Mouse (Mus musculus) right cerebral cortex, adult 18-20 months (tissue): ENCODE results near the gene Fyco1.
A peak's percentile ranks its signal among the peaks of the same experiment; 100 is the strongest.
"Not testable (repeated sequence)": the region's sequence is repeated elsewhere in the genome, so short reads cannot be mapped to it uniquely, and the experiment has no call there.

Experiments used
- DNase-seq: peaks from one replicate; pipeline ENCODE4 v3.0.0; 2022; ENCODE audit warnings: mixed read lengths

Fyco1 gene

DNA sequence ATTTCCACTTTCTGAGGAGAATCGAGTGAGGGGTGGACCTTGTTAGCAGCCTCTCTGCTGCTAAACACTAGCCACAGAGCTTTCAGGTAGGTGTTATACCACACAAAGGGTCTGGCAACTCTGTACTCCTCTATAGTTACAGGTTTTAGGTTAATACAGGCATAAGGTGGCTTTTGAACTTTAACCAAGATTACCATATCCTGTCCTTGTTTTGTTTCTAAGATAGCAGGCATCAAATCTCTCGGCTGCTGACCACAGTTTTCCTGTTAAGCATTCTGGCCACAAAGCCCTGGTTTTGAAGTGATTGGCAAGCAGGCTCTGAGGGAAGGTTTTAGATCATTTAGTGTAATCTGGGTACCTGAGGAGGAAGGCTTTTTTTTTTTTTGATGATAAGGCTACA lies 37.4 kb downstream of the Fyco1 start:
- no peak for DNase-seq

DNA sequence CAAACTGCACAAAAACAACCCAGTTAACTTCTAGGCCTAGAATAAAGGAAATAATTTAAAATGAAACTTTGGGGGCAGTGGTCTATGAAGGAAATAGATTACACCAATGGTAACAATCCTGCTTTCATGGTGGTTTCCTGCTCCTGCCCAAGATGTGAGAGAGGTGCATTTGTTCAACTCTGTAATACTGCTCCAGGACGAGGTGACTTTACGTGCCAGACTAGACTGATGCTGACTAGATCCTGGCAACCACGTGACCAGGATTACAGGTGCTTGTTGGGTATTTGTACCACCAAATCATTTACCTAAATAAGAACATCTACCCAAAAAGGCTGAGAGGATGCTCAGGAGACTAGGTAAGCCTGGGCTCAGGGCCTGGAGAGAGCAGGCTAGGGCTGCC lies 39.9 kb downstream of the Fyco1 start:
- DNase-seq = no peak

DNA sequence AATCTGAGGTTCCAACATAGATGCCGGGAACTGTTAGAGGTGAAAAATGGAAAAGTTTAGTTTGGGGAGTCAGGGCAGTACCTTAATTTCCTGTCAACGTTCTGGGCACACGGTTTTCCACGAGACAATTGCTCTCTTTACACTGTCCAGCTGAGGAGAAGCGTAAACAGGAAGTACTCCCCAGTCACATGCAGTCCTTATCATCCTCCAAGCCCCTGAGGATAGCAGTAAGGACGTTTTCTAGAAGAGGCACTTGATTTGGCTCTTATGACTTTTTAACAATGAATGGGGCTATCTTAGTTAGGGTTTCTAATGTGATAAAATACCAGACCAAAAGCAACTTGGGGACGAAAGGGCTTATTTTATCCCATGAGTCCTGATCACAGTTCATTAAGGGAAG lies 43.1 kb downstream of the Fyco1 start:
- no peak for DNase-seq

DNA sequence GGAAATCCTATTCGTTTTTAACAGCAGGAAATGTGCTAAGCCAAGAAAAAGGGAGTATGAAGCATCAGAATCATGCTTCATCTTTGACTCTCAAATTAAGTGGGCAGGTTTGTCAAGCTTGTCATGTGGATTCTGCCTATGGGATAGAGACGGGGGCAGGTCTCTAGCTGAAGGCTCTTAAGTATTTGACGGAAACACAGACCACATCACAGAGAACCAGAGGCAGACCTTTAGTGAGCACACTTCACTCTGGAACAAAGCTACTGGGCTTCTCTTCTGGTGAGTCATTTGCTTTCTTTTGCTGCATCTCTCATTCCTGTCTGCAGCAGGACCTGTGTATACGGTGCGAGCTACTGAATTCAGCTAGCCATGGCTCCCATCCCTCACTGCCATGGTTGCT lies 45.4 kb downstream of the Fyco1 start, which contains the start of gene Cxcr6:
Gene Cxcr6, plus strand, starts transcription at position 209 of the 400 bp plus-strand sequence.
- no peak for DNase-seq

DNA sequence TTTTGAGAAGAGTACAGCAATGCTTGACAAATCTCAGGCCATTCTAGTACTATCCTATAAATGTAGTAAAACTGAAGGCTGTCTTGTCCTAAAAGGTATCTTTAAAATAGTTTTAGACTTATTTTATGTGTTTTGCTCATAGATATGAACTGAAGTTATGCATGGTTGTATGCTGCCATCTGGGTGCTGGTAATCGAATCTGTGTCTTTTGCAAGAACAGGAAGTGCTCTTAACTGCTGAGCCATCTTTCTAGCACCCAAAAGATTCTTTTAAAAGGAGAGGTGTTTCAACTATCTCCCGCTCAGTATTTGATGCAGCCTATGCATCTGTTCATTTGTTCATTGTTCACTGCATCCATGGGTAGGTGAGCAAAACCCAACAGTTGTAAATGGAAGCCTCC lies 46.5 kb downstream of the Fyco1 start:
- no peak for DNase-seq

DNA sequence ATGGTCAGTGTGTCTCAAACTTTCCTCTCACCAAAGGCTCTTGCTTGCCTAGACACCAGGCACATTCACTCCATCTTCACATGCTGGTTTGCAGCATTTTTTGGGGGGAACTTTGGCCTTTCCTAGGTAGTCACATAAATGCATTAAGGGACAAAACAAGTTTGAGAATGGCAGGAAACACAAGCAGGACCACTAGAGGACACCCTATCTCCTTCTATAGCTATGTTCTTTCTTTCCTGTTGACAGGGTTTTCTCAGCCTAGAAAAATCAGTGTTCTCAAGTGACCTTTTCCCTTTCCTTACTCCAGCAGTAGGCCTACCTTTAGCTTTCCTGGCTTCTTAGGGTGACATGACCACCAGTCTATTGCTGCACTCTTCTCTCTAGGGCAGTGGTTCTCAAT lies 48.8 kb downstream of the Fyco1 start:
- DNase-seq = no peak

DNA sequence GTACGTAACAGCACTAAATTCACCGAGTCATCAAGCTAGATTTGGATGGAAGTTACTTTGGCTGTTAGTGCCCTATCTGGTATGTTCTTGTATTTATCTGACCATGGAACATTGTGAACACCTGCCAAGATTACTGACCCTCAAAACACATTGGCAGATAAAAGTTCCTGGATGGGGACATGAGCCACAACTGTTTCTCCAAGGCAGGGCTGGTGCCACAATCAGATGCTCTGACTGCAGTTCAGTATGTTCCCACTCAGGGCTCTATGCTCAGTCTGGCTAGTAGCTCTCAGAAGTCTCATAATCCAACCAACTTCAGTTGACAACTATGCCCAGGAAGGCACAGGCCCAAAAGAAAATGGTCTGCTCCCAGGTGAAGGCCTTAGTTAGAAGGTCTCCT lies 49.3 kb downstream of the Fyco1 start:
- DNase-seq = no peak

DNA sequence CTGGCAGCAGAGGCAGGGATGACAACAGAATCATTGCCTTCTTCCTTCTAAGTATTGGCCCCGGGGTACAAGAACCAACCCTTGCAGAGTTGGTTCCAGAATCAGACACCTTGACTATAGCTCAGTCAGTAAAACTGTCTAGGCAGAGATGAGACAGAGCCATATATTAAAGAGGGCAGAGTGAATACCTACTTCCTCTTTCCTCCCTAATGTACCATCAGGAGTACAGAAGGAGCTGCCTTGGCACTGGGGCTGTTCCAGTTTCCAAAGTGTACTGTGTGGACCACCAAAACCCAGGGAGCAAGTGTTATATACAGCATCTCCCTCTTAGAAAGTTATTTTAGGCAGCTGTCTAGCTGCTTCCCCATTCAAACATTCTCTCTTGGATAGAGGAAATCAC lies 50.2 kb downstream of the Fyco1 start:
- DNase-seq = no peak

DNA sequence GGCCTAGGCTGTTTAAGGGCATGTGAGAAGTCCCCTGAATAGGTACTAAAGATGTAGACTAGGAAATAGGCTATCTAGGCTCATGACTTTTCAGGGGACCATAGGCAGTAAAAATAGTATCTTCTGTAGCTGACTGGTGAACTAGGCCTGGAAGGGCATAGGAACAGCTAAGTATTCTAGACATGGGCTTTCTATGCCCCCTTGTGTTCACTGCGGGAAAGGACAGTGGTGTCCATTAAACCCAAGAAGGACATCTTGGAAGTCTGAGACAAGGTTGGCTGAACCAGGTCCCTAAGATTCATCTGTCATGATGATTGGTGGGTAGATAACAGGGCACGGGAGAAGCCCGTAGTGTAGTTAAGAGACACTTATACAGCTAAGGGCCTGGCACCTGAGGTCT lies 55.5 kb downstream of the Fyco1 start:
- DNase-seq = peak; percentile 32

DNA sequence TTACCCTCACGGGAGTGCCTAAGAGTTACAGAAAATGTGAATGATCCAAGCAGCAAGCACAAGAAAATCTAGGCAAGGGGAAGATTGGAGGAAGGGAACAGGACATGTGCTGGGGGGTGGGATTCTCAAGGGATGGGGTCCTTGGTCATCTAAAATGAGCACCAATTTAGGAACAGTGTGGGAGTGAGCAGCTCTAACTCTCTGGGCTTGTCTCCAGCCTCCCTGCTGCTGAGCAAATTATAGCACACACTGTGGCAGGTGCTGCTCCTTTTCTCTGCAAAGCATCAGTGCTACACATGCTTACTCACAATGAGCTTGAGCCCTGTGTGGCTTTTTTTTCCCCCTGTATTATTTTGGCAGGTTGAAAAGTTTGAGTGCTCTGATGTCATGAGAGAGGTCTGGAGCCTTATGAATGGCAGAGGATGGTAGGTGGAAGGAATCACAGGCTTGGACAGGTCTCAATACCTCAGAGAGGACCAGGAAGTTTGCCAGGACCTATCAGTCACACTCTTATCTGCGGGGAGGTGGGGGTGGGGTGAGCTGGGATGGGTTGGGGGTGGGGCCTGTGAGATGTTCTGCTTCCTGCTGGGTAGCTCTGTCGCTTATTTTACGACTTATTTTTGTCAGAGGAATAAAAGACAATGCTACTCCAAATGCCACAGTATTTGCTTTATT lies 62.7 kb downstream of the Fyco1 start:
- peak; percentile 4 for DNase-seq

DNA sequence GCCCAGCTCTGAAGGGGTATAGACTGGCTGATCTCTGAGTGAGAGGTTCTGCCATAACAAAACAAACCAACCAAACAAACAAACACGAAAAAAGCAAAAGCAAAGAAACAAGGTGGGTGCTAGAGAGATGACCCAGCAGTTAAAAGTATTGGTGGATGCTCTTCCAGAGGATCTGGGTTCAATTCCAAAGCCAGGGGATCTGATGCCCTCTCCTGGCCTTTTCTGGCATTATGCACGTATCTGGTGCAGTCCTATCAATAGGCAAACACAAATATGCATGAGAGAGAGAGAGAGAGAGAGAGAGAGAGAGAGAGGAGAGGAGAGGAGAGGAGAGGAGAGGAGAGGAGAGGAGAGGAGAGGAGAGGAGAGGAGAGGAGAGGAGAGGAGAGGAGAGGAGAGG lies 78.4 kb downstream of the Fyco1 start:
- DNase-seq = not testable (repeated sequence)

DNA sequence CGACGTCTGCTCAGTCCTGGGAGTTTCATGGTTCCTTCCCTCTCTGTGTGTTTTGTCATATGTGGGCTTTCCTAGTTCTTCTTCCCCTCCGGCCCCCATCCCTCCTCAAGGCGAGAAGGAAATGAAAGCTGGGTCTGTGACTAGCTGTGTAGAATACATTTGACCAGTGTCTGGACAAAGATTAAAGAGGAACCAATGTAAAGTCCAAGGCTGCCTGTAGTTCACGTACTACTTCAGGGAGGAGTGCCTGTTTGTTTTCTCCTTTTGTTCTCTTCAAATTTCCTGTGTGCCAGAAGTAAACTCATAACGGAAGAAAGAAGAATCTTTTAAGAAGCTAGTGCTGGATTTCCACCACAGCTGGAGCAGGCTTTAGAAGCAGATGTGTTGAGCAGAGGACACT lies 82.2 kb downstream of the Fyco1 start:
- no peak for DNase-seq

DNA sequence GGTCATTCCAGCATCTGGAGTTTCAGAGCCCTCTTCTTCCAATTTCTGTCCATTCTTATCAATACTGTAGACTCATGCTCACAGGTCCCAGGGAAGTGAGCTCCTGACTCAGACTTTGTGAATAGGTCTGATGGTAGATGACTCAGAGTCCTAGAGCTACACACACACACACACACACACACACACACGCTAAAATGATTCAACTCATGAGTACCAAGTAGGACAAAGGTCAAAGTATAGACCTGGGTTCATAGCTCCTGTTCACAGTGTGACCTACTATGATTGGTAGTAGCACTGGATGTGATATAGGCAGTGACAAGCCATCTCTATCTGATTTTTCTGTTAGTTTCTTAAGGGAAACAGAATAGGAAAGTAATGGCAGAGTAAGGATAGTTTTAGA lies 83.3 kb downstream of the Fyco1 start:
- no peak for DNase-seq

DNA sequence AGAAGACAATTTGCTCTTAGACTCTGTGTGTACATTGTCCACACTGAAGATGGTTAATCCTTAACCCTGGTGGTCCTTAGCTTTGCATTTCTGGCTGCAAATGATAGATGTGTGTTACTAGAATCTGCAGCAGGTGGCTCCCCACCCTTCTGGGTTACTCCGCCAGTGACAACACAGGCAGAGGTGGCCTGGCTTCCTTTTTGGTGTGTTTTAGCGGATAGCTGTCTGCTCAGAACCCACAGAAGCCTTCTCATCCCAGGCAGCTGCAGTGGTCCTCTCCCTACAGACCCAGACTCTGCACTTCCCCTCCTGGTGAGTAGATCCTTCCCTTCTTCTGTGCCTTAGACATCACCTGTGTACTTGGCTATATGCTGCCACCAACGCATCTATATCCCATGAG lies 84.7 kb downstream of the Fyco1 start:
- no peak for DNase-seq

DNA sequence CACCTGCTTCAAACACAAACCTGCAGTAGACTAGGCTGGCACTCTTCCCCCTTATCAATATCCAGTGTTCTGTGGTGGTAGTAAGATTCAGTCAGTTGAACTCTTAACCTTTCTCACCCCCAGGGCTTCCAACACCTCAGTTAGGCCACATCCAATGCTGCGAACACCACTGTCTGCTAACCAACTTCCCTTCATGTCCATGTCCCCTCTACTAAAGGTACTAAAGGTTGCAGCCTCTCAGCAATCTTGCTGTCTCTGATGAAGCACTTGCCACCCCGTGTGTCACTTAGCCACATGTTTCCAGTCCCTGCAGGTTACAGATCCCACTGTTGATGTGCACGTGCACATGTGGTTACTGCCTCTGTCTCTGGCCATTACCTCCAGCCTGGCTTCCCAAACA lies 87.9 kb downstream of the Fyco1 start:
- DNase-seq = no peak

DNA sequence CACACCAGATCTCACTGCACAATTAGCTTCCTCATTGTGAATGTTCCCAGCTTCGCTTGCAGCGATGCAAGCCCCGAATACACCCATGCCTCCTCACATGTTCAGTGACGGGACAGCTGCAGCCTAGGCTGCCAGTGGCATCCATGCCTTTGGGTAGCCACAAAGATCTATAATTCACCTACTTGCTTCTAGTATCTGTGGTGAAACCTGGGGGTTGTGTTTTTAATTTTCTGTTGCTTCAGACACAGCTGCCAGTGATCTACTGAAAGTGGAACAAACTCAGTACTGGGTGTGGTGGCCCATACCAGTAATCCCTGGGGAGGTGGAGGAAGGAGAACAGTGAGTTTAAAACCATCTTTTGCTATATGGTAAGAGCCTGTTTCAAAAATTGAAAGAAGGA lies 88.8 kb downstream of the Fyco1 start:
- no peak for DNase-seq

DNA sequence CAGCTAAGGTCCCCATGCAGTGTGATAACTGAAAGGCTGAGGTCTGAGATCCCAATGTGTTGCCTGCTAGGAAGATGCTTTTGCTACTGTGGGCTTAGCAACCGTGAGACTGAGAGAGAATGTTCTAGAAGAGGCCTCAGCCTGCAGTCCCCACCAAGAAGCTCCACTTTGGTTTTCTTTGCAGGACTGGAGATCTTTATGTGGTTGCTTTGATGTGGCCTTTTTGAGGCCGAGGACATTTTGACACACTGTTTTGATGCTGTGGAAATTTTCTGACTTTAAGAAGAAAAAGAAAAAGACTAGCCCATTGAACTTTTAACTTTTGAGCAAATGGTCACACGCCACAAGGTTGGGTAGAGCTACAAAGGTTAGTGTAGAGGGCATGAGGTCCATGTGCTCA lies 90.9 kb downstream of the Fyco1 start:
- no peak for DNase-seq

DNA sequence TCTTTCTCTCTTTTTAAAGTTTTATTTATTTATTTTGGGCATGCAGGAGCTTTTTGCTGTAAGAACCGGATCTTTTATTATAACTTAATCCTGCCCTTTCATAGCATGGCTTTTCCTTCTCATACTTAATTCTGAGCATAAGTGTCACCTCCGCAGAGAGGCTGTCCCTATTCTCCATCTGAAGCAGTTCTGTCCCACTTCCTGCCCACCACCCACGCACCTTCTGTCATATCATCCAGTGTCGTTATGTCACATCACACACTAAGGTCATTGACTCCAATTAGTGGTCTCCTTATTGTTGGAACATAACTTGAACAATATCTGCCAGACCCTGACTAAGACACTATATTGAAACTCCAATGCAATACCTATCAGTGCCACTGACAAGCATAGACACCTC lies 93.1 kb downstream of the Fyco1 start:
- DNase-seq = no peak

DNA sequence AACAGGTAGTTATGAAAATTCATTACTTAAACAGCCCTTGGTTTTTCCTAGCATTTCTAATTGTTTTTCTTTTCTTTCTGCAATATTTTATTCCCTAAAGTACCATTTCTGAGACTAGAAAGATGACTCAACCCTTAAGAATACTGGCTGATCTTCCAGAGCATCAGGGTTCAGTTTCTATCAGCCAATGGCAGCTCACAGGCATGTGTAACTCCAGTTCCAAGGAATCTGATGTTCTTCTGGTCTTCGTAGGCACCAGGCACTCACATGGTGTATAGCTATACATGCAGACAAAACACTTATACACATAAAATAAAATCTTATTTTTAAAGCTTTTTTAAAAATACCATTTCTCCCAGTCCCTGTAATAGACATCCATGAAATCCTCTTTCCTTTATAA lies 93.5 kb downstream of the Fyco1 start:
- no peak for DNase-seq

DNA sequence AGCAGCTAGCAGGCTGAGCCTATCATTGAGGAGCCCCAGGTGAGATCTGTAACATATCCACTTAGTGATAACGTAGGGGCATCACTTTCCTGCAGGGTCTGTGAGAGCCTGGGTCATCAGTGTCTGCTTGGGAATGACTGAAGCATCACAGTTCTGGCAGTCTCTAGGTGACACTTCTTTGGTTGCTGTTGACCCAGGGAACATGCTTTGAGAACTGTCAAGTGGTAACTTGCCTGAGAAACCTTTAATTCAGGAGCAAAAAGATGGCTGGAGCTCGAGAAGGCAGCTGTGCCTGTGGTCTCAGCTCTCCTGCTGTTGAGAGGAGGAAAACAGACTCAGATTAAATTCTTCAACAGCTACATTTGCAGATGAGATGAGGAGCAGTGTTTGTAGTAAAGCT lies 94.4 kb downstream of the Fyco1 start:
- no peak for DNase-seq

DNA sequence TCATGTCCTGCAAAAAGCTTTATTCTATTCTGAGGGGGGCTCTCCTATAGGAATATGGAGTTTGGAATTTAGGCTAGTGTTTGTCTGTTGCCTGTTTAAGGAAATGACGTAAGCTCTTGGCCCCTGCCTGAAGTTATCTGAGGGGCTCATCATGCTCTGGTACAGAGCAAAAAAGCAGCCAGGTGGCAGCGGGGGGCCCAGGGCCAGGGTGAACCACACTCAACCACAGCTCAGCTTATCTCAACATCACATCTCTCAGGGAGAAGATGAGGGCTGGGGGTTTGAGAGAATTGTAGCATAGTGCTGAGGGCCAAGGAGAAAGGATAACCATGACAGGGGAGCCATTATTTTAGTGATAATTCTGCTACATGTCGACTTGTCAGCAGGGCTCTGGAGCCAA lies 94.9 kb downstream of the Fyco1 start:
- DNase-seq = no peak

DNA sequence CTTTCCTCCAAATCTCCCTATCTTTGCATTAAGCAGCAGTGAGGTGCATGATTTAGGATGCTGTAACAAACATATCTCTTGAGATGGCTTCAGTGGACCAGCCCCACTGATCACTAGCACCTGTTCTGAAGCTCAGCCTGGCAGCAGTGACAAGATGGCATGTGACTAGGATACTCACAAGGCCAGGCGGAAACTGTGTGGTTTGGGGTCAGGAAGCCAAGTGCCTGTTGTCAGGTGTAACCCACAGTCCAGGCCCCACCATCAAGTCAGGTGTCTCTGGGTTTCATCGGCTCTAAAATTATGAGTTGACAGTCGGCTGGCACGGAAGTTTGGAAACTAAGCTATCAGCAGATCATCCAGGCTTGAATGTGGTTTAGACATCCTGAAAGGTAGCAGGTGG lies 97.4 kb downstream of the Fyco1 start:
- no peak for DNase-seq

DNA sequence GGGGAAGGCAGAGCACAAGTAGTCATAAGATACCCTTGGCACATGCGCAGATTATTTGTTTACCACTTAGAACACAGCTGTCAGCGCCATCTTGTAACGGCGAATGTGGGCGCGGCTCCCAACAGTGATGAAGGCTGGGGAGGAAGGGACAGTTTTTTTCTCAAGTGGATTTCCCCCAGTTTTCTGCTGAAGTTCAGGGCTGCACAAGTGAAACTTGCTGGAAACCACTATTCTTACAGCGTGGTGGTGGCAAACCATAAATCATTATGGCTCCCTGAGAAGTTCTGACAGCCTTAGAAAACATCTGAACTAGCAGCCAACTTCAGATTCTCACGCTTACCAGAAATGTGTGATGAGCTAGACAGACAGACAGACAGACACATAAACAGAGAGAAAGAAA lies 102.0 kb downstream of the Fyco1 start:
- not testable (repeated sequence) for DNase-seq

DNA sequence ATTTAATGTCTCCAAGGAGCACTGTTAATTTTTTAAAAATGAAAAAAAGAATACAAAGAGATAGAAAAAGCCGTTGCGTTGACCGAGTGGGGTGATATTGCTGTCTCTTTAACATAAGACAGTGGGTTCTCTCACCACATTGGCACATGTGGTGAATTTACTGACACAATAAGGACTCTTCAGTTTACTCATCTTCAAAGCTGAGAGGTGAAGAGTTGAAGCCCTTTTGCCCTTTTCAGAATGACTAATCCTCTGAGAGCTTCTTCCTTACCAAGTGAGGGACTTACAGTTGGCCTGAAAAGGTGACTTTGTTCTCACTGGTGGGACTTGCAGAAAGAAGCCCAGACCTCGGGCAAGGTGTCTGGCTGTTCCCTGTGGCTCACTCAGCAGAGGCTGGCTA lies 110.9 kb downstream of the Fyco1 start:
- no peak for DNase-seq
